Mouse (Mus musculus) hindbrain, embryonic 11.5 days (tissue): ENCODE measurements around the gene Dyx1c1. TPM values are rescaled to one million over a fixed set of nuclear protein-coding genes. Genes with fewer than 3 reads are reported as not detected.

Experiments
- ATAC-seq: fragments of 200-750 bp; cut with Nextera tagmentation; 2 replicates; pipeline ENCODE4 v1.8.0; 2017; ENCODE audit warnings: mild to moderate bottlenecking, moderate TSS enrichment, moderate library complexity; ENCODE audit not compliant: low FRiP score
- DNase-seq: peaks from one replicate; pipeline ENCODE4 v3.0.0-alpha.2; 2015; ENCODE audit warnings: low spot score
- H3K27ac ChIP-seq: fragments of 300-500 bp; sonication (generic); 2 replicates; pipeline ENCODE4 v1.5.1; 2014; ENCODE audit warnings: mild to moderate bottlenecking, low read depth, low read length
- H3K27me3 ChIP-seq: fragments of 300-500 bp; sonication (generic); 2 replicates; pipeline ENCODE4 v1.6.1; 2014; ENCODE audit warnings: mild to moderate bottlenecking, low read length, moderate library complexity, mixed read lengths; ENCODE audit not compliant: control insufficient read depth, insufficient read depth
- H3K36me3 ChIP-seq: fragments of 300-500 bp; sonication (generic); 2 replicates; pipeline ENCODE4 v1.6.1; 2014; ENCODE audit warnings: mild to moderate bottlenecking, low read length, moderate library complexity, mixed read lengths; ENCODE audit not compliant: control insufficient read depth, insufficient read depth
- H3K4me1 ChIP-seq: fragments of 300-500 bp; sonication (generic); replicated peaks from 2 replicates; pipeline ENCODE4 v1.6.1; 2014; ENCODE audit warnings: low read length, mixed read lengths; ENCODE audit not compliant: control insufficient read depth, insufficient read depth
- H3K4me2 ChIP-seq: fragments of 300-500 bp; sonication (generic); replicated peaks from 2 replicates; pipeline ENCODE4 v1.6.1; 2014; ENCODE audit warnings: mild to moderate bottlenecking, low read depth, low read length
- H3K4me3 ChIP-seq: fragments of 300-500 bp; sonication (generic); 2 replicates; pipeline ENCODE4 v1.5.1; 2014; ENCODE audit warnings: low read depth, low read length
- H3K9ac ChIP-seq: fragments of 300-500 bp; sonication (generic); 2 replicates; pipeline ENCODE4 v1.6.1; 2014; ENCODE audit warnings: low read depth, low read length
- H3K9me3 ChIP-seq: fragments of 300-500 bp; sonication (generic); 2 replicates; pipeline ENCODE4 v1.6.1; 2016; ENCODE audit warnings: low read length; ENCODE audit not compliant: control insufficient read depth
- WGBS: fragments of 180-500 bp; shearing (Covaris S2); extraction: QIAGEN DNeasy Blood & Tissue Kit; methylation state at CpG from one replicate; pipeline ENCODE4 v1.1.7; 2014; 5-methylcytosine and 5-hydroxymethylcytosine counted together
- polyA plus RNA-seq: library from polyadenylated mRNA; unstranded; fragments of >200 nt; fragmentation: Nextera tagmentation; extraction: Ambion mirVana; gene quantifications from 2 replicates; pipeline ENCODE4 v1.2.1, GENCODE M21; 2014

The Dyx1c1 gene
- polyA plus RNA-seq, 1 experiment from 2014 or later, result 3.8 TPM

GRCm38 (mm10) chr9:73001314-73002011, 42.9 kb downstream of the Dyx1c1 start:
- Histone ChIP-seq H3K9me3 (no peaks in the 10 kb centered on the region), H3K4me3 (no peak overlapping the region), H3K4me1 (no peaks in the 10 kb centered on the region), H3K27ac (no peak overlapping the region), H3K4me2 (no peak overlapping the region), H3K9ac (no peak overlapping the region), H3K27me3 (no peaks in the 10 kb centered on the region), H3K36me3 (no peaks in the 10 kb centered on the region)
- DNase-seq, result no peak
- ATAC-seq, result no peak
- WGBS, result 89% methylated on average over 13 of the region's 13 CpGs

GRCm38 (mm10) chr9:73002177-73002576, 43.6 kb downstream of the Dyx1c1 start:
- 72% methylated on average over 3 of the region's 3 CpGs for whole genome bisulfite sequencing

GRCm38 (mm10) chr9:73004076-73004475, 45.5 kb downstream of the Dyx1c1 start:
- no peaks in the 10 kb centered on the region for H3K4me1 ChIP-seq
- no peak overlapping the region for H3K27ac ChIP-seq
- no peaks in the 10 kb centered on the region for H3K36me3 ChIP-seq
- no peaks in the 10 kb centered on the region for H3K27me3 ChIP-seq
- H3K9me3 ChIP-seq, result no peaks in the 10 kb centered on the region
- H3K9ac ChIP-seq, result no peak overlapping the region
- ATAC-seq (no peak), DNase-seq (no peak)
- 89% methylated on average over 8 of the region's 8 CpGs for WGBS
- H3K4me2 ChIP-seq, result no peak overlapping the region
- no peak overlapping the region for H3K4me3 ChIP-seq

More at GRCm38 (mm10) chr9:73002177-73002576, 43.6 kb downstream of the Dyx1c1 start:
- H3K27ac ChIP-seq, result no peak overlapping the region
- no peaks in the 10 kb centered on the region for H3K36me3 ChIP-seq
- no peak overlapping the region for H3K4me2 ChIP-seq
- H3K9me3 ChIP-seq, result no peaks in the 10 kb centered on the region
- ATAC-seq, result no peak
- DNase-seq, result no peak
- H3K27me3 ChIP-seq, result no peaks in the 10 kb centered on the region
- H3K9ac ChIP-seq, result no peak overlapping the region
- H3K4me1 ChIP-seq, result no peaks in the 10 kb centered on the region
- H3K4me3 ChIP-seq, result no peak overlapping the region

DNA sequence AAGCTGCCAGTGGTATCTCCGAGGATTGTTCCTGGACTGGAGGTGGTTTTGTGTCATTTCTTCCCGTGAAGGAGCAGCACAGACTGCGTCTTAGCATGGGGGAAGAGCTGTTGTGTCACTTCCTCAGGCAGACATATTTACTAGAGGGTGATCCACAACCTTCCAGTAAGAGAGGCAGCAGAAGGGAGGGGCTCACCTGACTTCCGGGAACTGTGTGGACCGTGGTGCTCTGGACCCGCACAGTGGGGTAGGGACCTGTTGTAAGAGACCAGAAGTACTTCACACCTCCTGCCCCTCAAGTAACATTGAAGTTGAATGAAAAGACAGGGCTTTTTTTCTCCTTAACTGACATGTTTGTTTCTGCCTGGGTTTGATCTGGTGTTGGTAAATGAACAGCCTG, 46.5 kb downstream of the Dyx1c1 start:
- Histone ChIP-seq H3K36me3 (no peaks in the 10 kb centered on the region), H3K9me3 (no peaks in the 10 kb centered on the region), H3K9ac (no peak overlapping the region), H3K4me1 (no peaks in the 10 kb centered on the region), H3K27me3 (no peaks in the 10 kb centered on the region), H3K27ac (no peak overlapping the region), H3K4me3 (no peak overlapping the region), H3K4me2 (no peak overlapping the region)
- ATAC-seq, result no peak
- no peak for DNase-seq
- 86% methylated on average over 6 of the region's 6 CpGs for WGBS

DNA sequence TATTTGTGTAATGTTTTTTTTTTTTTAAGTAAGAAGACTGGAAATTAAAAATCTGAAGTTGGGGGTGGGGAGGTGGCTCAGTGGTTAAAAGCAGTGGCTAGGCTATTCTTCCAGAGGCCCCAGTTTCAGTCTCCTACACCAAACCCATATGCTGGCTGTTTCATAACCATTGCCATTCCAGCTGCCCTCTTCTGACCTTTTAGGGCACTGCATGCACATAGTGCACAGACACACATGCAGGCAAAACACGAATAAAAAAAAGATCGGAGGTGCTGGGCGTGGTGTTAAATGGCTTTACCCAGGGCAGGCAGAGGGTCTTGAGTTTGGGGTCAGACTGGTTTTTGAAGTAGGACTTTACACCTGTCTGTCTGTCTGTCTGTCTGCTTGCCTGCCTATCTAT, 47.6 kb downstream of the Dyx1c1 start:
- H3K4me1 ChIP-seq, result no peaks in the 10 kb centered on the region
- no peaks in the 10 kb centered on the region for H3K36me3 ChIP-seq
- DNase-seq (no peak), ATAC-seq (no peak)
- H3K4me2 ChIP-seq, result no peak overlapping the region
- H3K27me3 ChIP-seq, result no peaks in the 10 kb centered on the region
- H3K9ac ChIP-seq, result no peak overlapping the region
- H3K9me3 ChIP-seq, result no peaks in the 10 kb centered on the region
- WGBS, result 92% methylated on average over 3 of the region's 3 CpGs
- H3K4me3 ChIP-seq, result no peak overlapping the region
- no peak overlapping the region for H3K27ac ChIP-seq

- Histone ChIP-seq H3K4me3 (no peak overlapping the region), H3K9me3 (no peaks in the 10 kb centered on the region), H3K4me1 (no peaks in the 10 kb centered on the region), H3K27me3 (no peaks in the 10 kb centered on the region), H3K27ac (no peak overlapping the region), H3K36me3 (no peaks in the 10 kb centered on the region), H3K4me2 (no peak overlapping the region), H3K9ac (no peak overlapping the region)
- ATAC-seq (no peak), DNase-seq (no peak)
- WGBS, result 71% methylated on average over 3 of the region's 3 CpGs
These were observed 49.8 kb downstream of the Dyx1c1 start for GRCm38 (mm10) chr9:73008384-73008783.

DNA sequence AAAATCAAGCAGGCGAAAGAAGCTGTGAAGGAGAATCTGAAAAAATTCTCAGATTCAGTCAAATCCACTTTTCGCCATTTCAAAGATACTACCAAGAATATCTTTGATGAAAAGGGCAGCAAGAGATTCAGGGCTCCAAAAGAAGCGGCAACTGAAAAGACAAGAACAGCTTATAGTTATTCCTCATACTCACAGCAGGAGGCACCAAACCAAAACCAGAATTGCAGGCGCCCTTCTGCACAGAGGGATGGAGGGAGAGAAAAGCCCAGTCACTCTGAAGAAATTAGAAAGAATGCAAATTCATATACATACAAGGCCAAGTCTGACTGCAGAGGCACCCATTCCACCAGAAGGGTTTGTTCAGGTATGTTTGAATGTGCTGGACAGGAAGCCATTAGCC, 54.0 kb downstream of the Dyx1c1 start:
- WGBS, result 94% methylated on average over 4 of the region's 4 CpGs
- no peaks in the 10 kb centered on the region for H3K36me3 ChIP-seq
- no peak for ATAC-seq

GRCm38 (mm10) chr9:73014724-73015123, 56.1 kb downstream of the Dyx1c1 start:
- no peak for ATAC-seq
- no peaks in the 10 kb centered on the region for H3K9me3 ChIP-seq
- no peak overlapping the region for H3K27ac ChIP-seq
- WGBS, result 96% methylated on average over 13 of the region's 13 CpGs
- no peak overlapping the region for H3K9ac ChIP-seq
- H3K4me2 ChIP-seq, result no peak overlapping the region
- H3K4me3 ChIP-seq, result no peak overlapping the region
- no peak for DNase-seq
- no peaks in the 10 kb centered on the region for H3K4me1 ChIP-seq
- H3K27me3 ChIP-seq, result no peaks in the 10 kb centered on the region
- no peaks in the 10 kb centered on the region for H3K36me3 ChIP-seq

More for the DNA sequence above, 54.0 kb downstream of the Dyx1c1 start:
- no peak overlapping the region for H3K27ac ChIP-seq
- no peak overlapping the region for H3K9ac ChIP-seq
- no peak for DNase-seq
- H3K27me3 ChIP-seq, result no peaks in the 10 kb centered on the region
- no peaks in the 10 kb centered on the region for H3K9me3 ChIP-seq
- no peak overlapping the region for H3K4me3 ChIP-seq
- H3K4me2 ChIP-seq, result no peak overlapping the region
- no peaks in the 10 kb centered on the region for H3K4me1 ChIP-seq

GRCm38 (mm10) chr9:73019841-73020240, 61.3 kb downstream of the Dyx1c1 start:
- Histone ChIP-seq H3K27ac (no peak overlapping the region), H3K4me2 (no peak overlapping the region), H3K27me3 (no peaks in the 10 kb centered on the region), H3K9me3 (no peaks in the 10 kb centered on the region), H3K36me3 (no peaks in the 10 kb centered on the region), H3K4me1 (no peaks in the 10 kb centered on the region), H3K9ac (no peak overlapping the region), H3K4me3 (no peak overlapping the region)
- ATAC-seq (no peak), DNase-seq (no peak)
- WGBS, result 92% methylated on average over 10 of the region's 10 CpGs
